Mouse (Mus musculus): ENCODE measurements around the gene Calb2. TPM values are rescaled to one million over a fixed set of nuclear protein-coding genes. Genes with fewer than 3 reads are reported as not detected.

Calb2 gene
- total RNA-seq (2014; rRNA removed) (not detected in 2 replicates), polyA plus RNA-seq (2012; rRNA removed) (not detected in 2 replicates)

DNA sequence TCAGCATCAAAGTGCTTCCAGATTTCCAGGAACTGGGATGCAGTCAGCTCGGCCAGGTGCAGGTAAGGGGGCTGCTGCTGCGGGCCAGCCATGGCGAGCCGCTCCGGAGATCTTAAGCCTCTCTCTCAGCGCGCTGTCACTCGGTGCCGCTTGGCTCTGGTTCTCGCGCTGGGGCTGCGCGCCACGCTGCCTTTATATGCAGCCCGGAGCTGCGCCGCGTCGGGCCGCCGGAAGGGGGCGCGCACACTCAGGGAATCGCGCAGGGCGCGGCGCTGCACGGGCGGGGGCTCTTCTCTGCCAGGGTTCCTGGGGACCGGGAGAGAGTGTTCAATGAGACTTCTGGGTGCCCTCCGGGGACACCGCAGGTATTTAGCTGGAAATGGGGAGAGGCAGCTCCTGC lies at the start of gene Calb2:
Gene Calb2, minus strand, starts transcription at position 165 of the 400 bp plus-strand sequence.
- WGBS = 3% methylated on average over 33 of the region's 33 CpGs
- Histone ChIP-seq H3K79me2 (ENCODE audit: control insufficient read depth, insufficient read depth, low read length) (no peaks in the 10 kb centered on the region), H3K9ac (ENCODE audit: low read depth, low read length) (no peak within 1 kb of the TSS), H3K36me3 (ENCODE audit: control insufficient read depth, insufficient read depth, low read length) (no peaks in the 10 kb centered on the region), H3K4me3 (ENCODE audit: insufficient read depth, low read depth, low read length) (no peak within 1 kb of the TSS), H3K27ac (replicated peaks; ENCODE audit: insufficient read depth, low read depth, low read length) (no peak within 1 kb of the TSS), H3K4me1 (ENCODE audit: control insufficient read depth, insufficient read depth, low read length) (no peaks in the 10 kb centered on the region), H3K27me3 (ENCODE audit: control insufficient read depth, insufficient read depth, low read length) (no peaks in the 10 kb centered on the region)
- no peak for TF ChIP-seq POLR2A (IDR thresholded peaks at IDR 0.05; ENCODE audit: extremely low read depth, insufficient read depth, low read length)
- TF ChIP-seq CTCF (IDR thresholded peaks at IDR 0.05; ENCODE audit: low read depth, low read length) = peak; percentile 41
- no peak for DNase-seq (ENCODE audit: extremely low read depth, low read depth, low spot score)

GRCm38 (mm10) chr8:110217681-110218131 lies 49.7 kb upstream of the Calb2 start:
- peak; percentile 90 for DNase-seq (ENCODE audit: extremely low read depth, low read depth, low spot score)
- Histone ChIP-seq H3K27ac (replicated peaks; ENCODE audit: insufficient read depth, low read depth, low read length) (0 out of 2 replicates have a peak overlapping the region, but pooled peaks have one; percentile 11), H3K27me3 (ENCODE audit: control insufficient read depth, insufficient read depth, low read length) (no peaks in the 10 kb centered on the region), H3K9ac (ENCODE audit: low read depth, low read length) (peak overlapping the region; percentile 66), H3K4me1 (ENCODE audit: control insufficient read depth, insufficient read depth, low read length) (peaks cover 2% of the 10 kb centered on the region; the same call in 1 of the 2 replicates), H3K79me2 (ENCODE audit: control insufficient read depth, insufficient read depth, low read length) (0 out of 2 replicates have a peak, but pooled peaks cover 3% of the 10 kb centered on the region), H3K4me3 (ENCODE audit: insufficient read depth, low read depth, low read length) (peak overlapping the region; percentile 73), H3K36me3 (ENCODE audit: control insufficient read depth, insufficient read depth, low read length) (peaks cover 24% of the 10 kb centered on the region)
- TF ChIP-seq CTCF (IDR thresholded peaks at IDR 0.05; ENCODE audit: low read depth, low read length) = no peak
- no peak for TF ChIP-seq POLR2A (IDR thresholded peaks at IDR 0.05; ENCODE audit: extremely low read depth, insufficient read depth, low read length)
- WGBS = under 1% methylated on average over 43 of the region's 43 CpGs

- Histone ChIP-seq H3K9ac (ENCODE audit: low read depth, low read length) (no peak overlapping the region), H3K4me3 (ENCODE audit: insufficient read depth, low read depth, low read length) (peak overlapping the region; percentile 4; the same call in 1 of the 2 replicates), H3K27ac (replicated peaks; ENCODE audit: insufficient read depth, low read depth, low read length) (no peak overlapping the region), H3K27me3 (ENCODE audit: control insufficient read depth, insufficient read depth, low read length) (no peaks in the 10 kb centered on the region), H3K4me1 (ENCODE audit: control insufficient read depth, insufficient read depth, low read length) (peaks cover 2% of the 10 kb centered on the region; the same call in 1 of the 2 replicates), H3K79me2 (ENCODE audit: control insufficient read depth, insufficient read depth, low read length) (0 out of 2 replicates have a peak, but pooled peaks cover 3% of the 10 kb centered on the region), H3K36me3 (ENCODE audit: control insufficient read depth, insufficient read depth, low read length) (peaks cover 20% of the 10 kb centered on the region)
- 43% methylated on average over 5 of the region's 5 CpGs for WGBS
- no peak for DNase-seq (ENCODE audit: extremely low read depth, low read depth, low spot score)
- TF ChIP-seq POLR2A (IDR thresholded peaks at IDR 0.05; ENCODE audit: extremely low read depth, insufficient read depth, low read length) (no peak), CTCF (IDR thresholded peaks at IDR 0.05; ENCODE audit: low read depth, low read length) (no peak)
Observed at GRCm38 (mm10) chr8:110217198-110217597, 49.2 kb upstream of the Calb2 start.

DNA sequence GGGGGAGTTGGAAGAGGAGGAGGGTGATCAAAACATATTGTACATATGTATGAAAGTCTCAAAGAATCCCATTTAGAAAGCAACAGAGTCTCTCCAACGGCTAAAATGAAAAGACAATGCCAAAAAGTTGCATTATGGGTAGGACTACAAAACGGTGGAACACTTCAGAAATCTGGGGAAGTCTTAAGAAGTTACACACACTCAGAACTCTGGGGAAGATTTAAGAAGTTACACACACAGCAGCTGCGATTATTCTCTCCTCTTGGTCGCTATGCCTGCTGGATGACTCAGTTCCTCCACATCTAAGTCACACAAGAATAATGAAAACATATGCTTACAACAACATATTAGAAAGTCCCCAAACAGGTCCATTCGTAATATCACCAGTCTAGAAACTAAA lies 48.2 kb upstream of the Calb2 start:
- TF ChIP-seq CTCF (IDR thresholded peaks at IDR 0.05; ENCODE audit: low read depth, low read length) = no peak
- no peak for TF ChIP-seq POLR2A (IDR thresholded peaks at IDR 0.05; ENCODE audit: extremely low read depth, insufficient read depth, low read length)
- DNase-seq (ENCODE audit: extremely low read depth, low read depth, low spot score) = no peak
- Histone ChIP-seq H3K27me3 (ENCODE audit: control insufficient read depth, insufficient read depth, low read length) (no peaks in the 10 kb centered on the region), H3K4me3 (ENCODE audit: insufficient read depth, low read depth, low read length) (no peak overlapping the region), H3K4me1 (ENCODE audit: control insufficient read depth, insufficient read depth, low read length) (peaks cover 2% of the 10 kb centered on the region; the same call in 1 of the 2 replicates), H3K9ac (ENCODE audit: low read depth, low read length) (no peak overlapping the region), H3K27ac (replicated peaks; ENCODE audit: insufficient read depth, low read depth, low read length) (no peak overlapping the region), H3K36me3 (ENCODE audit: control insufficient read depth, insufficient read depth, low read length) (peaks cover 10% of the 10 kb centered on the region), H3K79me2 (ENCODE audit: control insufficient read depth, insufficient read depth, low read length) (0 out of 2 replicates have a peak, but pooled peaks cover 3% of the 10 kb centered on the region)
- WGBS = 79% methylated on average over 5 of the region's 5 CpGs

- WGBS = 82% methylated on average over 7 of the region's 7 CpGs
- H3K4me3 ChIP-seq (ENCODE audit: insufficient read depth, low read depth, low read length) = no peak within 1 kb of the TSS
- H3K27ac ChIP-seq (replicated peaks; ENCODE audit: insufficient read depth, low read depth, low read length) = no peak within 1 kb of the TSS
- no peaks in the 10 kb centered on the region for H3K27me3 ChIP-seq (ENCODE audit: control insufficient read depth, insufficient read depth, low read length)
- H3K36me3 ChIP-seq (ENCODE audit: control insufficient read depth, insufficient read depth, low read length) = peaks cover 3% of the 10 kb centered on the region
- no peak for DNase-seq (ENCODE audit: extremely low read depth, low read depth, low spot score)
- peaks cover 2% of the 10 kb centered on the region; the same call in 1 of the 2 replicates for H3K4me1 ChIP-seq (ENCODE audit: control insufficient read depth, insufficient read depth, low read length)
- no peak within 1 kb of the TSS for H3K9ac ChIP-seq (ENCODE audit: low read depth, low read length)
- TF ChIP-seq POLR2A (IDR thresholded peaks at IDR 0.05; ENCODE audit: extremely low read depth, insufficient read depth, low read length) (no peak), CTCF (IDR thresholded peaks at IDR 0.05; ENCODE audit: low read depth, low read length) (no peak)
- 0 out of 2 replicates have a peak, but pooled peaks cover 3% of the 10 kb centered on the region for H3K79me2 ChIP-seq (ENCODE audit: control insufficient read depth, insufficient read depth, low read length)
Observed at GRCm38 (mm10) chr8:110215365-110215764, 47.4 kb upstream of the Calb2 start, which contains the start of gene Cmtr2. TSS of gene Cmtr2 (plus strand) at chr8:110215665.

- TF ChIP-seq POLR2A (IDR thresholded peaks at IDR 0.05; ENCODE audit: extremely low read depth, insufficient read depth, low read length) = no peak
- peak; percentile 53 for TF ChIP-seq CTCF (IDR thresholded peaks at IDR 0.05; ENCODE audit: low read depth, low read length)
- H3K27me3 ChIP-seq (ENCODE audit: control insufficient read depth, insufficient read depth, low read length) = no peaks in the 10 kb centered on the region
- DNase-seq (ENCODE audit: extremely low read depth, low read depth, low spot score) = no peak
- no peaks in the 10 kb centered on the region for H3K79me2 ChIP-seq (ENCODE audit: control insufficient read depth, insufficient read depth, low read length)
- 36% methylated on average over 11 of the region's 11 CpGs for WGBS
- H3K4me1 ChIP-seq (ENCODE audit: control insufficient read depth, insufficient read depth, low read length) = no peaks in the 10 kb centered on the region
- no peaks in the 10 kb centered on the region for H3K36me3 ChIP-seq (ENCODE audit: control insufficient read depth, insufficient read depth, low read length)
- no peak overlapping the region for H3K27ac ChIP-seq (replicated peaks; ENCODE audit: insufficient read depth, low read depth, low read length)
- H3K9ac ChIP-seq (ENCODE audit: low read depth, low read length) = no peak overlapping the region
- no peak overlapping the region for H3K4me3 ChIP-seq (ENCODE audit: insufficient read depth, low read depth, low read length)
Observed at GRCm38 (mm10) chr8:110201806-110202205, 33.8 kb upstream of the Calb2 start.
